Mouse (Mus musculus) testis, adult 2 months (tissue): ENCODE results near the gene Cyb5r2.

ENCODE experiments used
- CTCF ChIP-seq: fragments of 200-500 bp; IDR thresholded peaks from 2 replicates; pipeline ENCODE4 v1.5.1; 2012; ENCODE audit warnings: low read depth, mild to moderate bottlenecking, inconsistent platforms, low read length, moderate library complexity; ENCODE audit not compliant: control insufficient read depth, insufficient read depth, insufficient replicate concordance
- POLR2A ChIP-seq: fragments of 200-500 bp; IDR thresholded peaks from 2 replicates; pipeline ENCODE4 v1.6.1; 2012; ENCODE audit warnings: low read depth, mild to moderate bottlenecking, inconsistent platforms, low read length, moderate library complexity; ENCODE audit not compliant: control insufficient read depth

DNA sequence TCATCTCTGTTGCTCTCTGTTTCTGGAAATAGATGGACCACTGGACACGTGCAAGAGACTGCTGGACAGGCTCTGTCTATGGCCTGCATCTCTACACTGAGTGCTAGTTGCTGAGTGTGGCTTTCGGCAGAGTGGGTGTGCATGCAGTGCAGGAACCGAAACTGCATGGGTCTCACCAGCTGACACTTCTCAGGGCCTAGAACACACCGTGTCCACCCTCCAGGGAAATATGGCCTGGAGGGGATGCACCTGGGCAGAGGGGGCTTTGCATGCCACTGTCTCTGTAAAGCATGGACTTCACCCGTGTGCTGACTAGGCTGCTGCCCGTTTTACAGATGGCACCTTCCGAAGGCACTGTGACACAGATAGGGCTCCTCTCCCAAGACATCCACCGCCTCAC lies 11.8 kb downstream of the Cyb5r2 start:
- TF ChIP-seq POLR2A (no peak), CTCF (no peak)
